Comparison of ENCODE assay signal across 8 mouse cellular contexts in the genomic region with DNA sequence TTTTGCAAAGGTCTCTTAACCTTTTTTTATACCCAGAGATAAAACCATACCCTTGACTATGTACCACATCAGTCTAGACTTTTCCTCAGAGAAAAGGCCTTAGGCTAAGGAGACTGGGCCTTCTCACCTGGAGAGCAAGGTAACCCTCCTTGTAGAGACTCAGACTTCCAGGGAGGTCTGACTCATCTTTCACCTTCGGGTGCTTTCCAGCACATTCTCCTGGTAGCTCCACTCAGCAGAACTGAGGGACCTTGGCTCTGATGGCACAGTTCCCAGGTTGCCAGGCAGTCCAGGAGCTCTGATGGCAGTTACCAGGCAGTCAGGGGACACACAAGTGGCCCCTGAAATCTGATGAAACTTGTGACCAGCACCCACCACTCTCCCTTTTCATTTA. TPM values are rescaled to one million over a fixed set of nuclear protein-coding genes. Genes with fewer than 3 reads are reported as not detected.
DNase-seq lines count a peak whose midpoint lies in the region; ATAC-seq and TF ChIP-seq lines count a peak whose summit lies in the region.

No protein-coding gene starts in this region.

- H3K9ac ChIP-seq in hindbrain, embryonic 15.5 days, result peak overlapping the region; percentile 82; the same call in 1 of the 2 replicates
- H3K9ac ChIP-seq in midbrain, embryonic 13.5 days (replicated peaks), result peak overlapping the region; percentile 97; the same call in 1 of the 2 replicates

- TF ChIP-seq CTCF in testis, adult 2 months (IDR thresholded peaks at IDR 0.05; ENCODE audit: control insufficient read depth, insufficient read depth, insufficient replicate concordance, low read depth, low read length), result no peak

- H3K9me3 ChIP-seq in embryonic facial prominence, embryonic 10.5 days, result no peaks in the 10 kb centered on the region
- H3K9me3 ChIP-seq in hindbrain, embryonic 15.5 days, result no peaks in the 10 kb centered on the region
- H3K9me3 ChIP-seq in midbrain, embryonic 13.5 days, result no peaks in the 10 kb centered on the region

- H3K36me3 ChIP-seq in testis, adult 2 months (ENCODE audit: control insufficient read depth, insufficient read depth, low read length), result no peaks in the 10 kb centered on the region
- peaks cover 14% of the 10 kb centered on the region for H3K36me3 ChIP-seq in embryonic facial prominence, embryonic 10.5 days (replicated peaks)
- peaks cover 4% of the 10 kb centered on the region; the same call in 1 of the 2 replicates for H3K36me3 ChIP-seq in hindbrain, embryonic 15.5 days
- H3K36me3 ChIP-seq in midbrain, embryonic 13.5 days, result no peaks in the 10 kb centered on the region

- WGBS in embryonic facial prominence, embryonic 10.5 days, result 84% methylated on average over 1 of the region's 1 CpGs
- 64% methylated on average over 1 of the region's 1 CpGs for WGBS in hindbrain, embryonic 15.5 days
- 84% methylated on average over 1 of the region's 1 CpGs for WGBS in midbrain, embryonic 13.5 days

- TF ChIP-seq POLR2A in testis, adult 2 months (IDR thresholded peaks at IDR 0.05; ENCODE audit: control insufficient read depth, low read depth, low read length), result no peak

- peak overlapping the region; percentile 46 for H3K27ac ChIP-seq in testis, adult 2 months (ENCODE audit: control insufficient read depth, insufficient read depth, low read depth, low read length)
- peak overlapping the region; percentile 58 for H3K27ac ChIP-seq in embryonic facial prominence, embryonic 10.5 days (replicated peaks)
- H3K27ac ChIP-seq in hindbrain, embryonic 15.5 days (replicated peaks), result 0 out of 2 replicates have a peak overlapping the region, but pooled peaks have one; percentile 95
- H3K27ac ChIP-seq in midbrain, embryonic 13.5 days, result peak overlapping the region; percentile 7; the same call in 1 of the 2 replicates

- no peaks in the 10 kb centered on the region for H3K27me3 ChIP-seq in testis, adult 2 months (ENCODE audit: control insufficient read depth, insufficient read depth, low read length)
- H3K27me3 ChIP-seq in embryonic facial prominence, embryonic 10.5 days (replicated peaks; ENCODE audit: low read depth, poor library complexity, severe bottlenecking), result no peaks in the 10 kb centered on the region
- H3K27me3 ChIP-seq in hindbrain, embryonic 15.5 days, result no peaks in the 10 kb centered on the region
- no peaks in the 10 kb centered on the region for H3K27me3 ChIP-seq in midbrain, embryonic 13.5 days

- H3K4me2 ChIP-seq in hindbrain, embryonic 15.5 days, result peak overlapping the region; percentile 71
- H3K4me2 ChIP-seq in midbrain, embryonic 13.5 days (replicated peaks), result peak overlapping the region; percentile 96

- peaks cover 35% of the 10 kb centered on the region for H3K4me1 ChIP-seq in testis, adult 2 months (ENCODE audit: control insufficient read depth, insufficient read depth, low read length)
- H3K4me1 ChIP-seq in embryonic facial prominence, embryonic 10.5 days, result peaks cover 56% of the 10 kb centered on the region
- peaks cover 42% of the 10 kb centered on the region for H3K4me1 ChIP-seq in hindbrain, embryonic 15.5 days (replicated peaks)
- H3K4me1 ChIP-seq in midbrain, embryonic 13.5 days (replicated peaks), result peaks cover 36% of the 10 kb centered on the region

- DNase-seq in testis, postnatal 10 days (ENCODE audit: low spot score), result no peak
- no peak for DNase-seq in embryonic facial prominence, embryonic 10.5 days (ENCODE audit: low spot score)
- DNase-seq in embryo, embryonic 11 days, result no peak
- no peak for DNase-seq in urinary bladder, postnatal 4 days (ENCODE audit: low spot score in 2 of 2)

- no peak for ATAC-seq in hindbrain, embryonic 15.5 days (ENCODE audit: low FRiP score, low read depth)
- ATAC-seq in midbrain, embryonic 13.5 days, result no peak
- ATAC-seq in monocyte, adult 5-6 weeks (replicated peaks; ENCODE audit: insufficient number of reproducible peaks, low FRiP score, low TSS enrichment, poor library complexity, severe bottlenecking), result no peak

- H3K4me3 ChIP-seq in testis, adult 2 months (ENCODE audit: control insufficient read depth, low read depth, low read length), result no peak overlapping the region
- H3K4me3 ChIP-seq in embryonic facial prominence, embryonic 10.5 days, result peak overlapping the region; percentile 88
- peak overlapping the region; percentile 80 for H3K4me3 ChIP-seq in hindbrain, embryonic 15.5 days
- H3K4me3 ChIP-seq in midbrain, embryonic 13.5 days (replicated peaks), result peak overlapping the region; percentile 96

RNA-seq across cellular contexts. Expression of a gene that starts 2.4 kb away (rescaled TPM):
- polyA plus RNA-seq in testis, adult 2 months (2012; rRNA removed), result 19.9 and 23.0 TPM in 2 replicates
- 35.9 and 42.0 TPM in 2 replicates for polyA plus RNA-seq in embryonic facial prominence, embryonic 10.5 days (2016; fragmentation: Nextera tagmentation; extraction: Ambion mirVana)
- 68.9 and 71.1 TPM in 2 replicates for polyA plus RNA-seq in hindbrain, embryonic 15.5 days (2015; fragmentation: Nextera tagmentation; extraction: Ambion mirVana)
- 48.5 and 58.7 TPM in 2 replicates for polyA plus RNA-seq in midbrain, embryonic 13.5 days (2015; fragmentation: Nextera tagmentation; extraction: Ambion mirVana)
- total RNA-seq in monocyte, adult 5-6 weeks (2017), result 29.5 to 34.2 TPM (median 34.2 TPM) in 3 replicates

RNA-seq across cellular contexts. Expression of a gene that starts 53.4 kb away (rescaled TPM):
- polyA plus RNA-seq in testis, adult 2 months (2012; rRNA removed), result 97.0 and 99.2 TPM in 2 replicates
- 35.8 and 41.8 TPM in 2 replicates for polyA plus RNA-seq in embryonic facial prominence, embryonic 10.5 days (2016; fragmentation: Nextera tagmentation; extraction: Ambion mirVana)
- polyA plus RNA-seq in hindbrain, embryonic 15.5 days (2015; fragmentation: Nextera tagmentation; extraction: Ambion mirVana), result 46.4 and 49.1 TPM in 2 replicates
- 49.5 and 50.6 TPM in 2 replicates for polyA plus RNA-seq in midbrain, embryonic 13.5 days (2015; fragmentation: Nextera tagmentation; extraction: Ambion mirVana)
- 13.0 to 19.4 TPM (median 18.4 TPM) in 3 replicates for total RNA-seq in monocyte, adult 5-6 weeks (2017)

RNA-seq across cellular contexts. Expression of a gene that starts 53.7 kb away (rescaled TPM):
- polyA plus RNA-seq in testis, adult 2 months (2012; rRNA removed), result 41.3 and 42.5 TPM in 2 replicates
- polyA plus RNA-seq in embryonic facial prominence, embryonic 10.5 days (2016; fragmentation: Nextera tagmentation; extraction: Ambion mirVana), result 104 and 109 TPM in 2 replicates
- polyA plus RNA-seq in hindbrain, embryonic 15.5 days (2015; fragmentation: Nextera tagmentation; extraction: Ambion mirVana), result 106 and 120 TPM in 2 replicates
- polyA plus RNA-seq in midbrain, embryonic 13.5 days (2015; fragmentation: Nextera tagmentation; extraction: Ambion mirVana), result 121 TPM in 2 replicates
- total RNA-seq in monocyte, adult 5-6 weeks (2017), result 69.0 to 89.0 TPM (median 82.7 TPM) in 3 replicates

Comparison
In these comparisons a context has a peak if more than half of its experiments do, and no peak if none do; other contexts are left out.
1. H3K27ac ChIP-seq: peak in every context shown above with its lines; median percentile 95 in hindbrain, embryonic 15.5 days; 58 in embryonic facial prominence, embryonic 10.5 days; 46 in testis, adult 2 months; 7 in midbrain, embryonic 13.5 days.